Mouse (Mus musculus): Measurements from ENCODE around the gene Vmn2r26.
"Not testable (repeated sequence)": the region's sequence is repeated elsewhere in the genome, so short reads cannot be mapped to it uniquely, and the experiment has no call there.

Vmn2r26 gene

GRCm38 (mm10) chr6:124024268-124024667, at the start of gene Vmn2r26:
Gene Vmn2r26, plus strand, starts transcription at chr6:124024568.
- not testable (repeated sequence) for DNase-seq (ENCODE audit: low spot score)

- no peak for DNase-seq (ENCODE audit: low spot score)
Measured at GRCm38 (mm10) chr6:124020841-124021240, 3.5 kb upstream of the Vmn2r26 start.

DNA sequence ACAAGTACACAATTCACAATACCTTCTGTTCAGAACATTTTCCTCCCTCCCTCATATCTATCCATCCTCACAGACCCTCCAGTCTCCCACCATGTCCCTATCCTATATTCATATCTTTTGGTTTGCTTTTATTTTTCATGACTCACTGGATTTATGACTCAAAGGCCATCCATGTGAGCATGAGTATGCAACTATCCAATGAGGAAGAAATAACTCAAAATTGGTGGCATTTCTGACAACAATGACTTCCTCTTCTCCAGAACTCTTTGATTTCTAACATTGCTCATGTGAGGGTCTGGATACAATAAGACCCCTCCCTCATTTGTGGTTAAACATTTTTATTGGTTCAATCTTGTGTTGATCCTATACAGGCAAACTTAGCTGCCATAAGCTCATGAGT, 24.0 kb downstream of the Vmn2r26 start:
- DNase-seq (ENCODE audit: low spot score) = no peak

- DNase-seq (ENCODE audit: low spot score) = not testable (repeated sequence)
Measured at GRCm38 (mm10) chr6:124053611-124054010, 29.2 kb downstream of the Vmn2r26 start.

GRCm38 (mm10) chr6:124102334-124102733, 78.0 kb downstream of the Vmn2r26 start:
- DNase-seq (ENCODE audit: low spot score) = no peak
